Comparison of ENCODE assay signal across 15 mouse cellular contexts in the genomic region with DNA sequence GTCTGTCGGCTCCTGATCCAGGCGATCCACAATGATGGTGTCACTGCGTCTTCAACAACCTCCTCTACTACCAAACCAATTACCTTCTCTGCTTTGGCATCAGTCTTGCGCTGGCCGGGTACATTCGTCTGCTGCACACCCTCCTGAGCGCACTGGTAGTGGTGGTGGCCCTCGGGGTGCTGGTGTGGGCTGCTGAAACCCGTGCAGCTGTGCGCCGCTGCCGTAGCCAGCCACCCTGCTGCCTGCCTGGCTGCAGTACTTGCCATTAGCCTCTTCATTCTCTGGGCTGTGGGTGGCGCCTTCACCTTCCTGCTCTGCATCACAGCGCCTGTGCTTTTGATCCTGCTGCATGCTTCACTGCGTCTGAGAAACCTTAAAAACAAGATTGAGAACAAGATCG. TPM values are rescaled to one million over a fixed set of nuclear protein-coding genes. Genes with fewer than 3 reads are reported as not detected.
DNase-seq lines count a peak whose midpoint lies in the region; ATAC-seq and TF ChIP-seq lines count a peak whose summit lies in the region.
"Not testable (repeated sequence)": the region's sequence is repeated elsewhere in the genome, so short reads cannot be mapped to it uniquely, and the experiment has no call there.
"Had no signal": no experiment of that assay in that cellular context is flagged by ENCODE, and none has a peak within 500 bp of the region (broad histone marks: within the 10 kb centered on the region; RNA-seq: fewer than 3 reads in every experiment).

No protein-coding gene starts in this region.

- not testable (repeated sequence) for ATAC-seq in forebrain, embryonic 13.5 days; heart, embryonic 15.5 days (replicated peaks; ENCODE audit: insufficient number of reproducible peaks, insufficient read depth, low FRiP score, low read depth); limb, embryonic 12.5 days (ENCODE audit: insufficient number of reproducible peaks, insufficient read depth, low FRiP score, low TSS enrichment, low read depth)
- peak; percentile 58; the same call in 1 of the 2 replicates for ATAC-seq in midbrain, embryonic 12.5 days (ENCODE audit: low FRiP score, low read depth)
- ATAC-seq in neural tube, embryonic 12.5 days (ENCODE audit: low FRiP score, low read depth) = 0 out of 2 replicates have a peak, but pooled peaks have one; percentile 41

- not testable (repeated sequence) for H3K27ac ChIP-seq in forebrain, embryonic 13.5 days; heart, embryonic 15.5 days; limb, embryonic 12.5 days; midbrain, embryonic 12.5 days (replicated peaks); neural tube, embryonic 12.5 days

- H3K9me3 ChIP-seq in E14TG2a.4 (ENCODE audit: low read length); forebrain, embryonic 13.5 days (replicated peaks); heart, embryonic 15.5 days (replicated peaks); limb, embryonic 12.5 days; midbrain, embryonic 12.5 days; neural tube, embryonic 12.5 days: not testable (repeated sequence)

- TF ChIP-seq CTCF in E14TG2a.4 (conservative IDR thresholded peaks at IDR 0.05; ENCODE audit: low read length); brain, embryonic 14.5 days (IDR thresholded peaks at IDR 0.05; ENCODE audit: borderline replicate concordance, extremely low read depth, insufficient read depth, insufficient read length): not testable (repeated sequence)

- peak overlapping the region; percentile 58 for H3K4me3 ChIP-seq in E14TG2a.4 (replicated peaks; ENCODE audit: low read length)
- not testable (repeated sequence) for H3K4me3 ChIP-seq in forebrain, embryonic 13.5 days; heart, embryonic 15.5 days; limb, embryonic 12.5 days (replicated peaks); midbrain, embryonic 12.5 days; neural tube, embryonic 12.5 days

- H3K36me3 ChIP-seq in E14TG2a.4 (ENCODE audit: insufficient read depth, low read length); forebrain, embryonic 13.5 days (ENCODE audit: poor library complexity, severe bottlenecking); heart, embryonic 15.5 days; limb, embryonic 12.5 days; midbrain, embryonic 12.5 days; neural tube, embryonic 12.5 days: not testable (repeated sequence)

- peak; percentile 15 for DNase-seq in brain, embryonic 14.5 days (ENCODE audit: low read depth)
- DNase-seq in kidney, adult 9 months = peak; percentile 8

- not testable (repeated sequence) for TF ChIP-seq POLR2A in brain, embryonic 14.5 days (IDR thresholded peaks at IDR 0.05; ENCODE audit: borderline replicate concordance, extremely low read depth, insufficient read depth, insufficient read length, poor library complexity, severe bottlenecking)

- WGBS in forebrain, embryonic 13.5 days = 34% methylated on average over 16 of the region's 16 CpGs
- WGBS in heart, embryonic 15.5 days = 39% methylated on average over 16 of the region's 16 CpGs
- WGBS in limb, embryonic 12.5 days = 39% methylated on average over 16 of the region's 16 CpGs
- WGBS in midbrain, embryonic 12.5 days = 39% methylated on average over 16 of the region's 16 CpGs
- 39% methylated on average over 16 of the region's 16 CpGs for WGBS in neural tube, embryonic 12.5 days

- H3K9ac ChIP-seq in forebrain, embryonic 13.5 days; heart, embryonic 15.5 days; limb, embryonic 12.5 days (replicated peaks); midbrain, embryonic 12.5 days (replicated peaks); neural tube, embryonic 12.5 days: not testable (repeated sequence)

- not testable (repeated sequence) for H3K4me1 ChIP-seq in E14TG2a.4 (replicated peaks; ENCODE audit: low read depth, low read length); forebrain, embryonic 13.5 days; heart, embryonic 15.5 days (replicated peaks); limb, embryonic 12.5 days (replicated peaks); midbrain, embryonic 12.5 days; neural tube, embryonic 12.5 days

- H3K4me2 ChIP-seq in forebrain, embryonic 13.5 days = peak overlapping the region; percentile 25; the same call in 1 of the 2 replicates
- H3K4me2 ChIP-seq in heart, embryonic 15.5 days = peak overlapping the region; percentile 27; the same call in 1 of the 2 replicates
- 0 out of 2 replicates have a peak overlapping the region, but pooled peaks have one; percentile 10 for H3K4me2 ChIP-seq in limb, embryonic 12.5 days
- peak overlapping the region; percentile 24; the same call in 1 of the 2 replicates for H3K4me2 ChIP-seq in midbrain, embryonic 12.5 days (replicated peaks)
- H3K4me2 ChIP-seq in neural tube, embryonic 12.5 days (replicated peaks) = not testable (repeated sequence)

- H3K27me3 ChIP-seq in E14TG2a.4 (ENCODE audit: insufficient read depth, low read length); forebrain, embryonic 13.5 days; heart, embryonic 15.5 days; limb, embryonic 12.5 days; midbrain, embryonic 12.5 days; neural tube, embryonic 12.5 days (replicated peaks): not testable (repeated sequence)

RNA-seq across cellular contexts. Expression of gene Macc1, which starts 38.5 kb away (rescaled TPM):
- 0.06 and 0.11 TPM in 2 replicates for polyA plus RNA-seq in brain, embryonic 14.5 days (2012; rRNA removed)
- not detected in 2 replicates for polyA plus RNA-seq in forebrain, embryonic 13.5 days (2015; fragmentation: Nextera tagmentation; extraction: Ambion mirVana)
- 0.06 and 0.28 TPM in 2 replicates for polyA plus RNA-seq in heart, embryonic 15.5 days (2015; fragmentation: Nextera tagmentation; extraction: Ambion mirVana)
- polyA plus RNA-seq in limb, embryonic 12.5 days (2016; fragmentation: Nextera tagmentation; extraction: Ambion mirVana) = 0.78 and 0.83 TPM in 2 replicates
- polyA plus RNA-seq in midbrain, embryonic 12.5 days (2016; fragmentation: Nextera tagmentation; extraction: Ambion mirVana) = 0.18 TPM in 1 of 2 replicates, not detected in the other
- 0.08 TPM in 1 of 2 replicates, not detected in the other for polyA plus RNA-seq in neural tube, embryonic 12.5 days (2016; fragmentation: Nextera tagmentation; extraction: Ambion mirVana)
- polyA plus RNA-seq: CD4-positive, CD25-positive, alpha-beta regulatory T cell, adult 4 months; forebrain, embryonic 14.5 days; heart, postnatal 0 days; hindbrain, embryonic 13.5 days; liver, adult 2 months; macrophage; small intestine, adult 2 months had no signal
